Mouse (Mus musculus) c-Kit-positive CD71-negative TER-119-negative erythroid progenitor cells, embryonic 14.5 days (primary cell): ENCODE measurements at regions not wholly inside any gene's neighbourhood (a gene's known extent, or its start where the extent isn't known, plus 50 kb on each side); places are given as distances from the start of the nearest gene placed in this dataset.

Source experiments
- DNase-seq: peaks from one replicate; pipeline ENCODE4 v3.0.0-alpha.2; 2013; ENCODE audit warnings: low read depth

GRCm38 (mm10) chr13:39702621-39703020 is 658.6 kb downstream of the Ofcc1 start:
- no peak for DNase-seq

DNA sequence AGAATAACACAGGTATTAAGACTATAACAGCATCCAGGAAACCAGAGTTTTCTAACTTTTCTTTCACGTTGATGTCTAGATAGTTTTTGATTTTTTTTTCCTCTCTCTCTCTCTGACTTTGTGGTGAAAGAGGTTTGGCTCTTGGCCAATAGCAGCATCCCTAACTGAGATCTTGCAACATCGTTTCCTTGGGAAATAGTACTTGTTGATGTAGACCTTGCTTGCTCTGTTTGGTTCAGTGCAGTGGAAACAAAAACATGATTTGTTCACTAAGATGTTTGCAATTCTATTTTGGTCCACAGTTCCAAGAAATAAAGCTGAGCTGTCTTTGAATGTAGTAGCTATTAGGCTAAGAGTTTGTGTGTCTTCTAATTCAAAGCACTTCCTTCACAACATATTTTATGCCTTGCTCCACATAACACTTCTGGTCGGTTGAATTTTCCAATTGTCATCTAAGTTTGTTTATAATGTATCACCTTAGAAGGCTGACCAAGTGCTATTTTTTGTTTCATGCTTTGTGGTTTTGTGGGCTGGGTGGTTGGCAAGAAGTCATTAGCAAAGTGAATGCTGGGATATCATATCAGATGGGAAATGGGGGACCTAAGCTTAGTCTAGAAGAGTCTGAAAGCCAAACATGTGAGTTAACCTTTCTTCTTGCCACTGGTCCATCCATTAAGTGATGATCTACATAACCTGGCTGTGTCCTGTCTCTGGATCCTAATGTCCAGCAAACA is 669.8 kb downstream of the Ofcc1 start:
- no peak for DNase-seq

DNA sequence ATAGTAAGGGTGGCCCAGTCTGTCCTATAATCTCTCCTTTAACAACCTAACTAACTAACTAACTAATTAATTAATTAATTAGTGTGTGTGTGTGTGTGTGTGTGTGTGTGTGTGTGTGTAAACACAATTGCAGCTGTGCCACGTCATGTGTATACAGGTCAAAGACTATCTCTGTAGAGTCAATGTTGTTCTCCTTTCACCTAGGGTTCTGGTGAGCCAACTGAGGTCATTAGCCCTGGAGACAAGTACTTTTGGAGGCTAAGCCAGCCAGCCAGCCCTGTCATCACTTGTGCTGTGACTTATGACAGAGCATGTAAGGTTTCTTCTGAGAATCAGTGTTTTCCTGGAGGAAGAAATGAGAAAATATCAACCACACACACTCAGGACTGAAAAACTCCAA is 696.7 kb downstream of the Ofcc1 start:
- no peak for DNase-seq

DNA sequence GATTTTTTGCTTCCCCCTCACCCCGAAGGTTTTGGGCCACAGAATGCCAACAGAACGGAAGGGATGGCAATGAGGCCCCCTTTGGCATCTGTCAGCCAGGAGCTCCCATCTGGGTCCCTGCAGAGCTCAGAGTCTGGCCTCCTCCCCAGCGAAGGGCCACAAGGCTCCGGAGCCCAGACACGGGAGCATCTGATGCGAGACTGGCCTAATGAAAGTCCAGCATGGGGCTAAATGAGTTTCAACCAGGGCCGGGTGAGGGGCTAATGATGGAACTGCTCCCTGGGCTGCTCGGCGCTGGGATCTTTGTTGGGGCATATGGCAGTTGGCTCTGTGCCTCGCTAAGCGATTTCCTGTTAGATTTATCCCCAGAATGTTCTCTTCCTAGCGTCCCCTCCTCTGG is 688.8 kb upstream of the Slc35b3 start:
- DNase-seq = no peak

GRCm38 (mm10) chr13:39647367-39647766 is 686.7 kb upstream of the Slc35b3 start:
- peak; percentile 1 for DNase-seq

DNA sequence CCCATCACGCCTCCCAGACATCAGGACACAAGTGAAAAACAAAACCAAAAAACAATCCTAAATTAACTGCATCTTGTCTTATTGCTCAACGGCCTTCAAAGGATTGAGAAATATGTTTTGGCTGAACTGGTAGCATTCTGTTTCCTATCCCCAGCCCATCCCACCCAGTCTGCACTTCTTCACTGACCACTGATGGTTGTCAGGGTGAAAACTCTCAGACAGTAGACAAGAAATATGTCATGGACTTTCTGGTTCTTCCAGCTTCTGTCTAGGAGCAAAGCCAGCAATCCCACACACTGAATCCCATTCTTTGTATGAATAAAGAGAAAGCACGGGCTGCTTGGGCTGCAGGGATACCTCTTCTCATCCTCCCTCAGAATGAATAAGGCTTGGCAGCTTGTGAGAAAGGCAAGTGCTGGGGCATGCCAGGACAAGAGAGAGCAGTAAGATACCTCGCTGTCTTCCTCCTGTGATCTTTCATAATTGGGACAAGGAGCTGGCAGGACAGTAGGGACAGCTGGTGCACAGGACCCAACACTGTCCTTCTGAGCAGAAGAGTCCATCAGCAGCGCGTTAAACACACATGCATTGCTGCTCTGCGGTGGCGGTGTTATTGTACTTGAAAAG is 670.9 kb upstream of the Slc35b3 start:
- no peak for DNase-seq
